Mouse (Mus musculus): Measurements from ENCODE around the gene Hnrnpf.

DNA sequence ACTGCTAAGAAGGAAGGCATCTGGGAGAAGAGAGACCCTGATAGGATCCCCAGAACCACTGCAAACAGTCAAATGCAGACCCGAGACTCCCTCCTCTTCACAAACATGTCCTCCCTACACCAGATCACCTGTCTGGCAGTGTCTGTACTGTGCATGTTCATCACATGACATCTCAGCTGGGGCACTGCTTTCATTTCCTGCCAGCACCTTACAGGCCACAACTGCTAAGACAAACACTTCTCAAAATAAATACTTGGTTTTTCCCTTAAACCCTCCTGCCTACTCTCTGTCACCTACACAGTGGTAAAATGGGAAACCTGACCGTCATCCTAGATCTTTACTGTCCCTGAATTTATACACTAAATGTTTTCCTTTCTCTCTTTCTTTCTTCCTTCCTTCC lies 43.8 kb downstream of the Hnrnpf start:
- TF ChIP-seq CTCF (IDR thresholded peaks at IDR 0.05; ENCODE audit: insufficient read depth, low read length) (no peak), POLR2A (IDR thresholded peaks at IDR 0.05; ENCODE audit: borderline replicate concordance, extremely low read depth, low read depth, low read length) (no peak)

All from lung, adult 2 months (tissue).